ENCODE assay signal across 13 mouse cellular contexts in genomic region chr8:39512967-39513366, GRCm38 (mm10).
"Had no signal": no experiment of that assay in that cellular context is flagged by ENCODE, and none has a peak within 500 bp of the region (broad histone marks: within the 10 kb centered on the region; RNA-seq: fewer than 3 reads in every experiment).

No protein-coding gene starts in this region.

- DNase-seq: gastrocnemius, postnatal 14 days; gastrocnemius, postnatal 36 days; heart, adult 11 months; heart, adult 2 months; heart, postnatal 14 days; heart, postnatal 36 days; kidney, adult 2 months; kidney, adult 9 months; kidney, postnatal 14 days; kidney, postnatal 36 days; layer of hippocampus, adult 9-11 months; layer of hippocampus, postnatal 36 days; left cerebral cortex, postnatal 4 days had no signal
